In genomic region chr1:165050176-165050575, GRCm38 (mm10) we compare ENCODE assay signal across 11 mouse cellular contexts.
"Had no signal": no experiment of that assay in that cellular context is flagged by ENCODE, and none has a peak within 500 bp of the region (broad histone marks: within the 10 kb centered on the region; RNA-seq: fewer than 3 reads in every experiment).

No protein-coding gene starts in this region.

- DNase-seq: kidney, postnatal 10 days; kidney, postnatal 36 days; layer of hippocampus, postnatal 36 days; liver, postnatal 0 days; lung, embryonic 14.5 days; lung, postnatal 36 days; retina, postnatal 1 day; right cerebral cortex, postnatal 25 days; thymus, adult 2 months; thymus, postnatal 14 days; thymus, postnatal 4 days had no signal
